Mouse (Mus musculus) MEL-GATA-1-ER (cell line): ENCODE data around the gene Dnajb14.
"Not testable (repeated sequence)": the region's sequence is repeated elsewhere in the genome, so short reads cannot be mapped to it uniquely, and the experiment has no call there.

Source experiments
- DNase-seq: peaks from one replicate; pipeline ENCODE4 v3.0.0-alpha.2; 2012; ENCODE audit warnings: low read depth; ENCODE audit errors: extremely low read depth

Gene Dnajb14

DNA sequence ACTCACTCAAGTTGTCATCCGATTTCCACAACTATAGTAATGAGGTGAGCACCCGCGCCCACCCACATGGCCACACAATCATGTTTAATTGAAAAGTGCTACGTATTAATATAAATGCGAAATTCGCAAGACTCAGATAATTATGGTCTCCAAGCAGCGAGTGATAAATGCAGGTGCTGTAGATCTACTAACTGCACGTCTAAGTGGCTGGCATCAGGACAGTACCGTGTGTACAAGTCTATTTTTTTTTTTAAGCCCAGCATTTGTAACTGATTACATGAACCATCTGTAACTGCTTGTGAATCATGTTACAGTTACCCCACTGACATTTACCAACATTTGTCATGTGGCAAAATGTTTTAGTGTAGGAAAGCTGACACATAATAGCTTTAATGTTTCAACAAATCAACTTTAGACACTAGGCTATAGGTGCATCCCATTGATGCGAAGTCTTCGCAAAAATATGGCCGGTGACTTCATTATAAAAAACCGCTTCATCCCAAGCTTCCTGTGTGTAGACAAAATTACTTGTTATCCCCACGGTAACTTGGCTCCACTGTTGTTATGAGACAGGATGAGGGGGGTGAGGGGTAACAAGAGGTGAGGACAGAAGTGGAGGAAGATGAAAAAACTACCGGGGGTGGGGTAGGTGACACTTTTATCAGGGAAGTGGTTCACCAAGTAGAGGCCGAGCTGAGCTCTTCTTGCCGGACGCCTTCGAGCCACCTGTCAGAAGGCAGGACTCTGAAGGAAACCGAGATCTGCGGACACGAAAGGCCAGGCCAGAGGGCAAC, 3.9 kb upstream of the Dnajb14 start:
- DNase-seq: peak; percentile 77

DNA sequence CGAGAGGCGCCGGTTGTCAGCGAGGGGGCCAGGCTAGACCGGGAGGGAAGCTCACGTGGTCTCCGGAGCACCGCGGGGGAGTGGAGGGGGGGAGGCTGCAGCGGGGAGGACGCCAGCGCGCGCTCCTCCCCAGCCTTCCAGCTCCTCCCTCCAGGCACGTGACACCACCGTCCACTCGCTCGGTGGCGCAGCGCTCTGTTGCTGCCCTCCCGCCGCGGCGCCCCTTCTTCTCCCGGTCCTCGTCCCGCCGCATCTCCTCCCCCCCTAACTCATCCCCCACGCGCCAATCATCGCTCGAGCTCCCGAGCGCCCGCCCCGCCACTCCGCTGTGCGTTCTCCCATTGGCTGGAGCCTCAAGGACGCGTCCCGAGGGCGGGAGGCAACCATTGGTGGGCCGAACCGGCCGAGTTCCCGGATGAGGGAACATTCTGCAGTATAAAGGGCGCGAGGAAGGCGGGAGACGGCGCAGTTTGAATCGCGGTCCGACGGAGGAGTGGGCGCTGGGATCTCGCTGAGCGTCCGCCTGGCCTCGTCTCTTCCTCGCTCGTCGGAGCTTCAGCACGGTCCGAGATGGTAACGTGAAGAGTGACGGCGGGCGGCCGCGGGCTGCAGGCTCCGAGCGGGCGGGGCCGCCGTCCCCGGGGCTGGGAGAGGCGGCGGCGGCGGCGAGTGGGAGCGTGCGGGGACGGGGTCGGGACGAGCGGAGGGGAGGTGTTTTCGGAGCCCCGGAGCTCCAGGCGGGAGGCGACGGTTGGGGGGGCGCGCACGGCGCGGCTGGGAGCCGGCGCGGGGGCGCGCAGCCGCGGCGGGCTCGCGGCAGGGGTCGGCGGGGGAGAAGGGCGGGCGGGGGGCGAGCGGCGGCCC, 3.1 kb upstream of the Dnajb14 start, which contains the start of gene H2afz:
TSS of gene H2afz (plus strand) at position 364 of the 864 bp plus-strand sequence.
- DNase-seq: peak; percentile 94

DNA sequence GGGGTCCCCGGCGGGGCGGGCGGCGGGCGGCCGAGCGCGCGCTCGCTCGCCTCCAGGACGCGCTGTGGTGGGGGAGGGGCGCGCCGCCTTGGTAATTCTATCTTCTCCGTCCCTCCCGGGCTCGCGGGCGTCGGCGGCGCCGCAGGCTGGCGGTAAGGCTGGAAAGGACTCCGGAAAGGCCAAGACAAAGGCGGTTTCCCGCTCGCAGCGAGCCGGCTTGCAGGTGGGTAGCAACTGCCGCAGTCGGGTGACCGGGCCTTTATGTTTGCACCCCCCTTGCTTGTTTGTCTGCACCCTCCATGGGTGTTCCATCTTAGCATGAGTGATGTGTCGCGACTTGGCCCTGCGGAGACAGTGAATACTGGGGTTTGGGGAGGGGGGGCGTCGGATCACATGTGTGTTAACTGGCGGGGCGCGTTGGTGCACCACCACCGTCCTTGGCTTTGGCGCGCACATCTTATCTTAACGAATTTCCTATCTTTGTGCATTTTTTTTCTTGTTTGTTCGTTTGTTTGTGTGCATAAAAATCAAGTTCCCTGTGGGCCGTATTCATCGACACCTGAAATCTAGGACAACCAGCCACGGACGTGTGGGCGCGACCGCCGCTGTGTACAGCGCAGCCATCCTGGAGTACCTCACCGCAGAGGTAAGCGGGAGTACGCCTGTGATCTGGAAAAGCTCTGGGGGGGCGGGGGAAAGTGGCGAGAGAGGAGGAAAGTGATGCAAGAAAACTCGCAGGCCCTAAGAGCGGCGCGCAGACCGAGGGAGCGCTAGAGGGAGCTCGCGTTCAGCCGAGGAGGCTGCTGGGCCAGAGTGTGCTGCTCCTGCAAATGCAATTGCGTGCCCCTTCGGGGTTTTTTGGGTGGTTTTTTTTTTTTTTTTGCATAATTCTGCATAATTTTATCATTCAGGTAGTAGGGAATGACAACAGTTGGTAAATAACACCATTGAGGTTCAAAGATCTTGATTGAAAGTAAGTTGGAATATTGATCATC, 2.2 kb upstream of the Dnajb14 start:
- peak; percentile 76 for DNase-seq

DNA sequence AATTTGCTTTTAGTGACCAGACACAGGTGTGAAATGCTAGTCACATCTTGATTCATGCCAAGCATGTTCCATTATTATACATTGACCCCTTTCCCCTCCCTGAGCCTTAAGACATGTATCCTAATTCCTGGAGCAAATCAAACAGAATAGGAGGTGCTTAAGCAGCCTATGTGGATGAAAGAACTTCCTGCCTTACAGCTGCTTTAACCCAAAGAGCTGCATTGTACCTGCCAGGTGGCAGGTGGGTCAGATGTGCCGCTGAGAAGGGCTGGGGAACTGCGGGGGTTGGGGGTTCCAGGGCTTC, 390 bp upstream of the Dnajb14 start:
- peak; percentile 56 for DNase-seq

DNA sequence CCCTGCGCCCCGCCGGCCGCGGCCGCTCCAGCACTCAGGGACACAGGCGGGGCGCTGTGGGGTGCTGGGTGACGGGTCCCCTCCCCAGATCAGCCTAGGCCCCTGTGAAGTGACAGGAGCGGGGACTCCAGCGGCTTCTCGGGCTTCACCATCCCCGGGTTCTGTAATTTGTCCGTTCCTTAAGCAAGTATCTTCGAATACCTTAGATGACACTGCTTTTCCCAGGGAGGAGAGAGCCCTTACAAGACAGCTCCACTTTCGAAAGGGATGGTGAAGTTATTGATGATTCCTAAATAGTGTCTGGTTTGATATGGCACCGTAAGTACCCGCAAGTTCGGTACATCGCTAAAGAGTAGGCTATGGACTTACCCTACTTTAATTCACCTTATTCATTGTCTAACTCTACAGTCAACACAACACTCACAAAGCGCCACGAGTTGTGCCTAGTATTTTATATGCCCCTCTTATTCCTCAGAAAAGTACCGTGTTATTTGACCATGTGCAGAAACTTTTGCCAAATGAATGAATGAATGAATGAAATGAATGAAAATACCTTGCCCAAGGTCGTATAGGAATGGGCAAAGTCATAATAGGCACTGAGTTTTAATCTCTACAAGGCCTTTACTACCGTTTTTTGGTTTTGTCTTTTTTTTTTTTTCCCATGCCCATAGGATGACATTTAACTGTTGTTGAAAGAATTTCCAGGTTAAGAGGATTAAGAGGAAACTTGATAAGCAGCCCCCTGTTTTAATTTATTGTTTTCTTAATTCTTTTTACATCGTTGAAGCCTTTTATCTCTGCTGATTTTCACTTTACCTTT, 829 bp downstream of the Dnajb14 start:
- DNase-seq: peak; percentile 52

- DNase-seq: no peak
Measured at GRCm38 (mm10) chr3:137869395-137869794, 1.9 kb downstream of the Dnajb14 start.

- no peak for DNase-seq
Measured at GRCm38 (mm10) chr3:137879313-137879712, 11.8 kb downstream of the Dnajb14 start.

GRCm38 (mm10) chr3:137880109-137880748, 12.8 kb downstream of the Dnajb14 start:
- DNase-seq: no peak

- no peak for DNase-seq
Measured at GRCm38 (mm10) chr3:137881093-137881492, 13.6 kb downstream of the Dnajb14 start.

GRCm38 (mm10) chr3:137887961-137888360, 20.5 kb downstream of the Dnajb14 start:
- DNase-seq: no peak

- DNase-seq: no peak
Measured at GRCm38 (mm10) chr3:137891089-137891488, 23.6 kb downstream of the Dnajb14 start.

DNA sequence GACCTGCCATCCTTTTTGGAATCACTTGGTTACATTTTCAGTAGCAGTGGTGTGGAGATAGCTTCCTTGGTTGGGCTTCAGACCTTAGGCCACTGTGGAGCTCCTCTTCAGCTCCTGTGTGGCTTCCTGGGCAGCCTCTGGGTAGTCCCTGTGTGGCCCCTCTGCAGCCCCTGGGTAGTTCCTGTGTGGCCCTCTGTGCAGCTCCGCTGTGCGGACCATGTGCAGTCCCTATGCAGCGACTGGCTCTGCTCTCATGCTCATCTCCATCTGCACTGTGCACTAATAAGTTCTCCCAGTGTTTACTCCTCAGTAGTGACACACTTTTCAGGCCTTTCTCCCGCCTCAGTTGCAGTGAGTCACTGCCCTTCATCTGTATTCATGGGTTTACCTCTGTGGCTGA, 24.6 kb downstream of the Dnajb14 start:
- no peak for DNase-seq

GRCm38 (mm10) chr3:137893789-137894188, 26.3 kb downstream of the Dnajb14 start:
- no peak for DNase-seq

DNA sequence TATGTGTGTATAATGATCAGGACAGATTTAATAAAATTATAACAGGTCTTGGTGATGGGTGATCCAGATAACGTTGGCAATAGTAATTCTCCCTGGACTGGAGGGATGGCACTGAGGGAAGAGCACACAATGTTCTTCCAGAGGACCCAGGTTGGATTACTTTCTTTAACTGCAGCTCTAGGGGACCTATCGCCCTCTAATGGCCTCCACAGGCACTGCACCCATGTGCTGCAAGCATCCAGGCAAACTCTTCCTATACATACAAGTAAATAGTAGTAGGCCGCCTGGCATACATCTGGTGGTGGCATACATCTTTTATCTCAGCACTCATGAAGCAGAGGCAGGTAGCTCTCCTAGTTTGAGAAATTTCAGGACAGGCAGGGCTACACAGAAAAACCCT, 27.7 kb downstream of the Dnajb14 start:
- no peak for DNase-seq

GRCm38 (mm10) chr3:137896386-137896785, 28.9 kb downstream of the Dnajb14 start:
- DNase-seq: no peak

DNA sequence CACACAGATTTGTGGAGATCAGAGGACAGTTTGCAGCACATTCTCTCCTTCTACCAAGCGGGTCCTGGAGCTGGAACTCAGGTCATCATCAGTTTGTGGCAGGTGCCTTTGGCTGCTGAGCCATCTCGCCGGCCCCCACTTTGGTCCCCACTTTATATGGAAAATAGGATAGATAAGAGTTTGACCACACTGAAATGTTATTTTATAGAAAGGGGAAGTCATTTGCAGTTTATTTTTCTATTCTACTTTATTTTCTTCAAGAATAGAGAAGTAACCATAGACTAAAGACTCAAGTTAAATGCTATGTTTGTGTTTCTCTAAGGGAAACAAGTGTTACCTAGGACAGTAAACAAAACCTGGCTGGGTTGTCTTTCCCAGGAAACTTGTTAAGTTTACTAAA, 29.4 kb downstream of the Dnajb14 start:
- peak; percentile 74 for DNase-seq

GRCm38 (mm10) chr3:137897685-137898084, 30.2 kb downstream of the Dnajb14 start:
- peak; percentile 56 for DNase-seq

DNA sequence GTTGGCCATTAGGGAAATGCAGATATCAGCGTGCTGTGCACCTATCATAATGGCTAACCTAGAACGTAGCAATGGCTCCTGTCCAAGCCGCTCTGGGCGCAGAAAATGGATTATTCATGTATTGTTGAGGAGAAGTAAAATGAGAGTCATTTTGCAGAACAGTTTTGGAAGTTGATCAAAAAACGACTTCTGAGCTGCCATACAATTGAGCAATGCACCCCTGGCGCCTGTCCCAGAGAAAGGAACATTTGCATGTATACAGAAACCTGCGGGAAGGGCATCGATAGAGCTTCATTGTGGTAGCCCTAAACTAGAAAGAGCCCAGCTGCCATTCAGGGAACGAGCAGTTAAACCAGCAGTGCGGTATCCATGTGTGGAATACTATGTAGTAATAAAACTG, 32.7 kb downstream of the Dnajb14 start:
- DNase-seq: no peak

DNA sequence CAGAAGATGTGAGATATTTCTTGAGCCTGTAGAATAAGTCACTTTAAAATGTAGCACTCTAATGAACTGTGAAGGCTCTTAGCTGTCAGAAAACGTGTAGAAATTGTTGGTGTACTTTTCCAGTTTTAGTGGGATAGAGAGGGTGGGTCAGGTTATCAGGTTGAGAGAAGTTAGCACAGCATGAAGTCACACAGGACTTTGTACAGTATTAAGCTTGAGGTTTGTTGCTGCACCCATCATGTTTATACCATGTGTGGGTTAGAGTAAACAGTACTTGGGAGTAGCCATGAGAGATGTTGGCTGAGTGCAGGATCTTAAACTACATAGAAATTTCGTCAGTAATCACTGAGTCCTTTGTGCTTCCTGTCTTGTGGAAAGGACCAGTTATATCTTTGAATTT, 45.6 kb downstream of the Dnajb14 start:
- DNase-seq: no peak

GRCm38 (mm10) chr3:137914567-137914966, 47.1 kb downstream of the Dnajb14 start:
- not testable (repeated sequence) for DNase-seq
